Mouse (Mus musculus) brain, embryonic 14.5 days (tissue): Measurements from ENCODE around the gene 4632433K11Rik. TPM values are rescaled to one million over a fixed set of nuclear protein-coding genes. Genes with fewer than 3 reads are reported as not detected.

ENCODE experiments used
- DNase-seq: peaks from one replicate; pipeline ENCODE4 v3.0.0-alpha.2; 2011; ENCODE audit warnings: low read depth
- CTCF ChIP-seq: fragments of 200-500 bp; IDR thresholded peaks from 2 replicates; pipeline ENCODE4 v1.5.1; 2012; ENCODE audit warnings: inconsistent platforms, mild to moderate bottlenecking, moderate library complexity, borderline replicate concordance; ENCODE audit not compliant: insufficient read depth, insufficient read length; ENCODE audit errors: extremely low read depth
- POLR2A ChIP-seq: fragments of 200-500 bp; IDR thresholded peaks from 2 replicates; pipeline ENCODE4 v1.6.1; 2012; ENCODE audit warnings: mild to moderate bottlenecking, inconsistent platforms, borderline replicate concordance; ENCODE audit not compliant: poor library complexity, insufficient read depth, insufficient read length, severe bottlenecking; ENCODE audit errors: extremely low read depth
- polyA plus RNA-seq: library from polyadenylated mRNA; depleted of rRNA; stranded (reverse); fragments of >200 nt; gene quantifications from 2 replicates; pipeline ENCODE4 v1.2.3, GENCODE M21; 2012; rRNA removed

4632433K11Rik gene
- polyA plus RNA-seq, 1 experiment = not detected

- no peak for TF ChIP-seq CTCF
- TF ChIP-seq POLR2A = no peak
Measured at GRCm38 (mm10) chr7:5083325-5084105, 49.6 kb downstream of the 4632433K11Rik start.

More at GRCm38 (mm10) chr7:5083325-5084105, 49.6 kb downstream of the 4632433K11Rik start:
- no peak for DNase-seq

Other genes with a start within 250 kb of the 4632433K11Rik start
- gene Tmem238, start 244.5 kb upstream of the 4632433K11Rik start, polyA plus RNA-seq = 3.4 and 5.2 TPM in 2 replicates
- 271 and 404 TPM in 2 replicates for gene Rpl28, start 241.2 kb upstream of the 4632433K11Rik start, polyA plus RNA-seq
- gene Ube2s, start 221.5 kb upstream of the 4632433K11Rik start, polyA plus RNA-seq = 451 and 626 TPM in 2 replicates
- 145 and 170 TPM in 2 replicates for gene Shisa7, start 189.4 kb upstream of the 4632433K11Rik start, polyA plus RNA-seq
- 2.6 and 3.3 TPM in 2 replicates for gene Isoc2b, start 163.9 kb upstream of the 4632433K11Rik start, polyA plus RNA-seq
- gene Isoc2a, start 157.0 kb upstream of the 4632433K11Rik start, polyA plus RNA-seq = 6.7 and 9.0 TPM in 2 replicates
- gene Gm36210, start 127.6 kb upstream of the 4632433K11Rik start, polyA plus RNA-seq = 0.77 and 1.3 TPM in 2 replicates
- 16.7 and 21.7 TPM in 2 replicates for gene Zfp628, start 118.9 kb upstream of the 4632433K11Rik start, polyA plus RNA-seq
- 27.3 and 27.9 TPM in 2 replicates for gene Nat14, start 112.1 kb upstream of the 4632433K11Rik start, polyA plus RNA-seq
- 2.3 and 3.6 TPM in 2 replicates for gene Ssc5d, start 108.3 kb upstream of the 4632433K11Rik start, polyA plus RNA-seq
- gene Sbk2, start 69.7 kb upstream of the 4632433K11Rik start, polyA plus RNA-seq = 0.14 TPM in 2 replicates
- gene Sbk3, start 63.0 kb upstream of the 4632433K11Rik start, polyA plus RNA-seq = 1.1 and 2.0 TPM in 2 replicates
- gene Zfp579, start 38.0 kb upstream of the 4632433K11Rik start, polyA plus RNA-seq = 168 and 190 TPM in 2 replicates
- 11.9 and 18.0 TPM in 2 replicates for gene Zfp524, start 19.7 kb upstream of the 4632433K11Rik start, polyA plus RNA-seq
- 49.9 and 54.5 TPM in 2 replicates for gene Fiz1, start 19.4 kb upstream of the 4632433K11Rik start, polyA plus RNA-seq
- gene Gm44973, start 18.6 kb upstream of the 4632433K11Rik start, polyA plus RNA-seq = not detected in 2 replicates
- gene Zfp865, start 13.7 kb upstream of the 4632433K11Rik start, polyA plus RNA-seq = 43.5 and 52.4 TPM in 2 replicates
- gene Ccdc106, start 13.6 kb upstream of the 4632433K11Rik start, polyA plus RNA-seq = 41.4 and 47.8 TPM in 2 replicates
- gene Zfp784, start 4.3 kb downstream of the 4632433K11Rik start, polyA plus RNA-seq = 6.8 and 7.6 TPM in 2 replicates
- 61.4 and 88.7 TPM in 2 replicates for gene Zfp580, start 17.4 kb downstream of the 4632433K11Rik start, polyA plus RNA-seq
- 404 and 431 TPM in 2 replicates for gene U2af2, start 28.0 kb downstream of the 4632433K11Rik start, polyA plus RNA-seq
- 176 and 216 TPM in 2 replicates for gene Epn1, start 46.1 kb downstream of the 4632433K11Rik start, polyA plus RNA-seq
- gene Rfpl4, start 82.8 kb downstream of the 4632433K11Rik start, polyA plus RNA-seq = not detected in 2 replicates
- gene Rasl2-9, start 91.8 kb downstream of the 4632433K11Rik start, polyA plus RNA-seq = 0.14 and 0.37 TPM in 2 replicates
- not detected in 2 replicates for gene Vmn1r55, start 115.6 kb downstream of the 4632433K11Rik start, polyA plus RNA-seq
- gene Vmn1r56, start 162.6 kb downstream of the 4632433K11Rik start, polyA plus RNA-seq = not detected in 2 replicates
- not detected in 2 replicates for gene Vmn1r57, start 184.4 kb downstream of the 4632433K11Rik start, polyA plus RNA-seq